Mouse (Mus musculus) spleen, adult 10 weeks (tissue): Measurements from ENCODE around the gene Olfr1306. TPM values are rescaled to one million over a fixed set of nuclear protein-coding genes. Genes with fewer than 3 reads are reported as not detected.

ENCODE experiments used
- polyA plus RNA-seq: library from polyadenylated mRNA; stranded (reverse); fragments of 350-450 nt; fragmentation: Illumina TruSeq; extraction: RNeasy Lipid Tissue Mini Kit (QIAGEN cat#74804); gene quantifications from one replicate; pipeline ENCODE4 v1.2.3, GENCODE M21; 2015; ENCODE audit warnings: low replicate concordance; ENCODE audit not compliant: insufficient read depth

Olfr1306 gene
- not detected for polyA plus RNA-seq

DNA sequence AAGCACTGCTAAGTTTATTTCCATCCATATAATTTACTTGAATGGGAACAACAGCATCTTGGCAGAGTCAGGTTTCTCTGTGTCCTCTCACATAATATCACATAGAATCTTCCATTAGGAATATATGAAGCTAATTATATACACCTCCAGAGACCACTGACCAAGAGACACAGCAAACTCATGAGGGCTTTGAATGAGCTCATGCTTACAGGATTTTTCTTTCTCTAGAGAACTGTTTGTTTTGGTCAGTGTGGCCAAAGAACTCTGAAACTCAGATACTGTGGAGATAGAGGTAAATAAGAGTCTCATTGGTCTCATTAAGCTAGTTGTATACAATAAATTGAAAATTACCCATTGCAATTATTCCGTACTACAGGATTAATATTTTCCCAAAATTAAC, at the start of gene Olfr1306:
Gene Olfr1306, minus strand, starts transcription at position 101 of the 400 bp plus-strand sequence.

DNA sequence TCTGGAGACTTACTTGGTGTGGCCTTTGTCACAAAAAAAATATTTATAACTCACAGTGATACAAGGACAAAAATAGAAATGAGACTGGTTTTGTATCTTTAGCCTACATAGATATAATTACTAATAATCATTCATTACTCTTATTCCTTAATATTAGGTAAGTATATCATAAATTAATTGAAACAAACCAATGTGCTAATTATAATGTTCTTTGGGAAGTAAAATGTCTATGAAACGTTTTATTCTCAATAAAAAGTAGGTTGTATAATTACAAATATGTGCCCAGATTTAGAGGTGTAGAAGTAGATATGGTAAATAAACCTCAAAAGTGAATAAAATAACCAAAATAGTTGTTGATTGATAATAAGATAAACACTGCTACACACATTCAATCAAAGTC, 48.8 kb upstream of the Olfr1306 start, which contains the start of gene Olfr1308:
Gene Olfr1308, minus strand, starts transcription at position 101 of the 400 bp plus-strand sequence.

DNA sequence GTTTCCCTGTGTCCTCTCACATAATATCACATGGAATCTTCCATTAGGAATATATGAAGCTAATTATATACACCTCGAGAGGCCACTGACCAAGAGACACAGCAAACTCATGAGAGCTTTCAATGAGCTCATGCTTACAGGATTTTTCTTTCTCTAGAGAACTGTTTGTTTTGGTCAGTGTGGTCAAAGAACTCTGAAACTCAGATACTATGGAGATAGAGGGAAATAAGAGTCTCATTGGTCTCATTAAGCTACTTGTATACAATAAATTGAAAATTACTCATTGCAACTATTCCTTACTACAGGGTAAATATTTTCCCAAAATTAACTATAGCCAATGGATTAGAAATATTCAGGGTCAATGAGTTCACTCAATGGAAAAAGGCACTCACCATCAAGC, 33.3 kb upstream of the Olfr1306 start, which contains the start of gene Olfr1307:
Gene Olfr1307, minus strand, starts transcription at position 101 of the 400 bp plus-strand sequence.

DNA sequence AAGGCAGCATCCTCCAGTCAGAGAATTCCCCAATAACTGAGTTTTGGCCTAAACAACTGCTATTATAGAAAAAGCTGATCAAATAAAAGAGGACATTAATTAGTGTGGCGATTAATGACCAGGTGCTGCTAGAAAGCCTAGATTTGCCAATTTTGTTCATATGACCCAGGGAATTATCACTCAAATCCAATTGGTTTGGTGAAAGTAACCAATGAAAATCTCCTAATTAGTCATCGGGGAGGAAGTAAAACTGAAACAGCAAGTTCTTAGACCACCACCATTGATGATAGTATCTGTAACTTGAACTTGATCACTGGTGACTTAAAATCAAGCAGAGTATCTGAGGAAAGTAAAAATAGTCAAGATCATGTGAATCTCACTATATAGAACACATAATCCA, 39.0 kb downstream of the Olfr1306 start, which contains the start of gene Olfr1305:
Gene Olfr1305, minus strand, starts transcription at position 101 of the 400 bp plus-strand sequence.

Other genes starting within 250 kb of the Olfr1306 start
- not detected for gene Olfr1301, start 165.3 kb downstream of the Olfr1306 start, polyA plus RNA-seq
- not detected for gene Olfr1302, start 138.8 kb downstream of the Olfr1306 start, polyA plus RNA-seq
- gene Olfr1303, start 95.9 kb downstream of the Olfr1306 start, polyA plus RNA-seq = not detected
- gene Olfr1305, start 39.1 kb downstream of the Olfr1306 start, polyA plus RNA-seq = not detected
- gene Olfr1307, start 33.2 kb upstream of the Olfr1306 start, polyA plus RNA-seq = not detected
- gene Olfr1308, start 48.7 kb upstream of the Olfr1306 start, polyA plus RNA-seq = not detected
- gene Olfr1309, start 74.0 kb upstream of the Olfr1306 start, polyA plus RNA-seq = not detected
- gene Olfr1310, start 96.4 kb upstream of the Olfr1306 start, polyA plus RNA-seq = not detected
- gene Olfr1311, start 108.1 kb upstream of the Olfr1306 start, polyA plus RNA-seq = not detected
- not detected for gene Olfr1312, start 134.0 kb upstream of the Olfr1306 start, polyA plus RNA-seq
- not detected for gene Olfr1313, start 161.6 kb upstream of the Olfr1306 start, polyA plus RNA-seq
- not detected for gene Olfr1314, start 180.5 kb upstream of the Olfr1306 start, polyA plus RNA-seq
- not detected for gene Olfr1315-ps1, start 199.2 kb upstream of the Olfr1306 start, polyA plus RNA-seq
- gene Olfr1316, start 218.7 kb upstream of the Olfr1306 start, polyA plus RNA-seq = not detected
- gene Olfr1317, start 224.1 kb upstream of the Olfr1306 start, polyA plus RNA-seq = not detected
- not detected for gene Olfr1318, start 237.9 kb upstream of the Olfr1306 start, polyA plus RNA-seq